Mouse (Mus musculus) cerebellum, postnatal 10 days (tissue): ENCODE measurements around the gene 4930522H14Rik.
A peak's percentile ranks its signal among the peaks of the same experiment; 100 is the strongest.

ENCODE experiments used
- DNase-seq, 2 experiments: peaks; one replicate each; pipeline ENCODE4 v3.0.0; 2021; ENCODE audit warnings: mixed read lengths in 2 of 2

Gene 4930522H14Rik

DNA sequence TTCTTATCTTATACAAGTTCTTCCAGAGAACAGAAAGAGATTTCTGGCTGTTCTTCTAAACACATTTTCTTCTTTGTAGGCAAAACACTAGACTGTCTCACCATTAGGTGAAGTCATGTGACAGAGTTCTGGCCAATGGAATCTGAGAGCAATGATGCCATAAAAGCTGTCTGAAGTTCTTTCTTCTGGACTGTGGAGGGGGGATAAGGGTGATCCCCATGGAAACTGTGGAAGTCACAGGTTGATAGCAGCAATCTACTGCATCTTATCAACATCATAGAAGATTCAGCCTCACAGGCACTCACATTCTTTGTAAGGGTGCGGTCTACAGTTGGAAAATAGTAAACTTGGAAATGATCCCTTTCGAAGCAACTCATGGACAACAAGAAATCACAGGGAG, at the start of gene 4930522H14Rik:
Gene 4930522H14Rik (minus strand): TSS at position 187 of the 400 bp plus-strand sequence.
- DNase-seq, result no peak

DNA sequence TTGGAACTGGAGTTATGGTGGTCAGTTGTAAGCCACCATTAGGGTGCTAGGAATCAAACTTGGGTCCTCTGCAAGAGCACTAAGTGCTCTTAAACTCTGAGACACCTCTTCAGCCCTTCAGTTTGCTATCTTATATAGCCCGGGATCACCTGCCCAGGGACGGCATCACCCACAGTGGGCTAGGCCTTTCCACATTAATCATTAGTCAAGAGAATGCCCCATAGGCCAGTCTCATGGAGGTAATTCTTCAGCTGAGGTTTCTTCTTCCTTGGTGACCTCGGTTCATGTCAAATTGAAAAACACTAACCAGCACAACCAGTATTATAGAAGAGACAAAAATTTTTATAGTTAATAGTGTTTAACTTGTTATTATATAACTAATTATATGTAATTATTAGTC, 47.3 kb upstream of the 4930522H14Rik start:
- DNase-seq, result no peak

DNA sequence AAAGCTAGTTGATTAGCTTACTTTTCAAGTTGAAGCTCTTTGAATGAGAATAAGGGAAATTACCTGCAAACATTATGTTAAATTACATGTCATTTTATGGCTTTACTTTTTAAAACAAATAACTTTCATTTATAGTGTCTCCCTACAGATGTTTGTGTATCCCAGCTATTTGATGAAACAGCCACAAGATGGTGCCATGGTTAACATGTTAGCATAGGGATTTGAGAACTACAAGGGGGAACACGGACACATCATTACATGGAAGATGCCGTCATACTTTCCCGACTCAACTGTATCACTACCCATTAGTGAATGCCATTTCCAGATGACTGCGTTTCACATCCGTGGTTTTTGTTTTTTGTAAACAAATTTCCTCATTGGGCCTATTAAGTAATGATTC, 45.8 kb upstream of the 4930522H14Rik start:
- DNase-seq, result peak; percentile 26 to 46

DNA sequence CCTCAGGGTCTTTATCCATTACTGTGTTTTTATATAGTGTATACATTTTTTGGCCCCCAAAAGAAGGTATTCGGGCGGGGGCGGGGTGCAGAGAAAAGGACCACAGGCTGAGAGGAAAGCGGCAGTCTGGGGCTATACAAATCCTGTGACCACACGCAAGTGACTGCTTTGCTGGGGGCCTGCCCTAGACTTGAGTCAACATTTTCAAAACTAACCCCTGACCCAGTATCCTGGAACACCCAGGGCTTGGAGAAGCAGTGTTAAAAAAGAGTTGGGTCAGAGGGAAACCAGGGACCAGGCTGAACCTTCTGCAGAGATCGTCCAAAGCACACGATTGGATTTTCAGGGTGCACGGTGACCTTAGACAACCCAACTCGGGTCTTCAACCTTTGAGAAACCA, 43.7 kb upstream of the 4930522H14Rik start:
- no peak for DNase-seq

DNA sequence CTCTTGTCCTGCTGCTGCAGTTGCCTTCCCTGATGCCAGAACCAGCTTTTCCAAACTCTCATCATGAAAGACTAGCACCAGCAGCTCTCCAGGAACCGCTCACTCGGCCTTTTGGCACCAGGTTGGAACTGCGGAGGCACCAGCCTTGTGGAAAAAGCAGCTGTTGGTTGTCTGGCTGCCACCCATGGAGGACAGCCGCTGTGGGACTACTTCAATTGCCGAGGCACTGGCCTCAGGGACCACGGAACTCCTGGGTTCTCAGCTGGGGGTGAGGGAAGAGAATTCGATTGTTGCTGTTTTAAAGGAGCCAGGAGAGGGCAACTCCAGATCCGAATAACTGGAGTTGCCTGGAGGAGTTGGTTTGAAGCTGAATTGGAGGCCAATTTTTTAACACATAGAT, 43.2 kb upstream of the 4930522H14Rik start:
- peak; percentile 17 to 22 for DNase-seq

DNA sequence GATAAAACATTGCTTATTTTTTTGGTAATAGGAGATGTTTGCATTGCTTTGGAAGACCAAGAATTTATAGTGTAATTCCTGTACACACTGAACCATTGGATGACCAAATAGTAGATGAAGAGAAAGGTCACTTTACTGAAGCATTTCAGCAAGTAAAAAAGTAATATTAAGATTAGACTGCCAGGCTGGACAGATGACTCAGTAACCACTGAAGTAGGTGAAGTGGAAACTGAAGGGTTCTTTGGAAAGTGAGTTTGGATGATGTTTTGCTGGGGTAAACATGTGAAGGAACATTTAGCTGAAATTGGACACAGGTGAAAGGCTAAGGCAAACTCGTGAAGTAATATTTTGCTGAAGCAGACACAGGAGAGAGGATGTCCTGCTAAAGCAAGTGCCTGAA, 41.5 kb upstream of the 4930522H14Rik start:
- DNase-seq, result no peak

DNA sequence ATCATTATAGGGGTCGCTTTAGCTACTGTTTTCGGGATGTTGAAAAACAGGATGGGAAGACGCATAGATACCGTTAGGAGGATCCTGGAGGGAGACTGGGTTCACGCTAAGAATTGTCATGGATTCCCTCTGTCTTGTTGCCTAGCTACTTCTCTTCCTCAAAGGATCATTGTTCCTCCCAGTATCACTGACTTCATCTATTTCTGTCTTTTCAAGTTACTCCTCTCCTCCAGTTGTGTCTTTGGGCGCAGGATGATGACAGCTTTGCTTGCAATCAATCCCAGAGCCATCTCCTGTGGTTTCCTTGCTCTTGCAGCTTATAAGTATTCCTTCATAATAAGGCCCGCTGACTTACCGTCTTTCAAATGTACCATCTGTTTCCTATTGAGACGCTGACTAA, 38.3 kb upstream of the 4930522H14Rik start:
- DNase-seq, result peak in 1 of 2 experiments; percentile 21

DNA sequence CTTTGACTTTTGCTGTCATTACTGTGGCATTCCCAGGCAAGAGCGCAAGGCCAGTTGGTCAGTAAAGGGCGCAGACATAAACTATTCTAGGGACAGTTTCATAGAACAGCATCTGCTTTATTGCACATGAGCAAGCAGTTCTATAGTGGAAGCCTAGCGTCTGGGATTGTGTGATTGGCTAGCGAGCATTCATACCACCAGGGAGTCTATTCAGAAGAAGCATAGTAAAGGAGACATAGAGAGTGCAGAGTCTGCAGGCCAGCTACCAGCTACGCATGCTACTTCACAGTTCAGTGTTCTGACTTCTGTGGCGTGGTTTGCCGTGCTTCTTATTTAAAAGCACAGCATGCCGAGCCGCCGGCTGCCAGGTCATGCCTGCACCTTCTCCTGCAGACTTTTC, 37.9 kb upstream of the 4930522H14Rik start:
- peak; percentile 19 to 25 for DNase-seq

DNA sequence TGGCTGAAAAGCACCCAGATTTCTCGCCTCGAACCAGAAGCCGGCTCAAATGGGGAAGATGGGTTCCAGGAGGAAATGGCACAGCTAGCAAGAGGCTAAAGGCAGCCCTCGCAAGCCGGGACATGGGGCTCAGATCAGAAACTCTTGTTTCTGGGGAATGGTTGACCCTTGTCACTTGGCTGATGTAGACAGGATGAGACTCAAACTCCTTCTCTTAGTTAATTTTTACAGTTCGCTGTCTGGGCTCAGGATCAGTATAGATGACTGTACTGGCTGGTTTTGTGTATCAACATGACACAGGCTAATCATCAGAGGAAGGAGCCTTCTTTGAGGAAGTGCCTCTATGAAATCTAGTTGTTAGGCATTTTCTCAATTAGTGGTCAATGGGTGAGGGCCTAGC, 33.6 kb upstream of the 4930522H14Rik start:
- no peak for DNase-seq

DNA sequence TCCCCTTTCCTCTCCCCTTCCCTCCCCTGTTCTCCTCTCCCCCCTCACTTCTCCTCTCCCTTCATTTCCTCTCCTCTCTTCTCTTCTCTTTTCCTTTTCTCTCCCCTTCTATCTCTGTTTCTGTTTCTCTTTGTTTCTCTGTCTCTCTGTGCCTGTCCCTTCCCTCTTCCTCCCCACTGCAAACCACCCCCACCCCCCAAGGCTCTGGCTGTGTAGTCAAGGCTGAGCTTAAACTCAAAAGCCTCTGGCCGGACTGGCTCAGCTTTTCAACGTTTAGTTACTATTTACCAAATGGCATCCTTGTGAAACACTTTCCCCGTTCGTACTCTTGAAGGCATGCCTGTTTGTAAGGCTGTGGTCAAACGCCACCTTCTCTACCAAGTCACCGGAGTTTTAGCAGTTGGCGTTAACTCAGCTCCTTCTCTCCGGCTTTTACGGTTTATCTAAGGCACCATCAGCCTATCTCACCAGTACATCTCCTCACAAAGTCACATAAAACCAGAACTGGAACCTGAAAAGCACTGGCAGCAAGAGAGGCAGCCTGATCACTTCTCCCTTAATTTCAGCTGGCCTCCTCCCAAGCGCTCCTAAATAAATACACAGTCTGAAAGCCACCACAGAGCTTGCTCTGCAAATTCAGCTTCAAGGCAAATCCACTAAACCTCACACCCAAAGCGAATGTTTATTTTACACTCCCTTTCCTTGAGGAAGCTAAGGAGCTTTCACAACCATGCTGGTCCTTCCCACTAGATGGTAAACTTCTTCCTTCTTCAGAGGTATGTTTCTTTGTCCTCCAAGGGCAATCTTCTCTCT, 19.4 kb upstream of the 4930522H14Rik start:
- DNase-seq, result no peak

DNA sequence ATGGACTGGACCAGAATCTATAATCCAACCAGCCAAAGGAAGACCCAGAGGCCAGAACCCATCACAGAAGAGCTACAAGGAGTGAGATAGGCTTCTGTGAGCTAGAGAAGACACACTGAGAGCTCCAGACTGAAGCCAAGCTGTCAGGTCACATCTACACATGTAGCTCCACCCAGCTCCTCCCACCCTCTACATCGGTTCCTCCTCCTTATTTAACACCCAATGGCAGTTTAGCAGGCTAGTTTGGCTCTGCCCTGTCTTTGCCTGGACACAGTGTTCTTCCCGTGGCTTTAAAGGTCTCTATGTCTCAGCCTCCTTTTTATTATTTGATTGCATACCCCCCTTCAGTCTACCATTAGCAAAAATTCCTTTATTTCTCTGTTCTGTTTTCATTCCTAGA, 16.2 kb upstream of the 4930522H14Rik start:
- no peak for DNase-seq

DNA sequence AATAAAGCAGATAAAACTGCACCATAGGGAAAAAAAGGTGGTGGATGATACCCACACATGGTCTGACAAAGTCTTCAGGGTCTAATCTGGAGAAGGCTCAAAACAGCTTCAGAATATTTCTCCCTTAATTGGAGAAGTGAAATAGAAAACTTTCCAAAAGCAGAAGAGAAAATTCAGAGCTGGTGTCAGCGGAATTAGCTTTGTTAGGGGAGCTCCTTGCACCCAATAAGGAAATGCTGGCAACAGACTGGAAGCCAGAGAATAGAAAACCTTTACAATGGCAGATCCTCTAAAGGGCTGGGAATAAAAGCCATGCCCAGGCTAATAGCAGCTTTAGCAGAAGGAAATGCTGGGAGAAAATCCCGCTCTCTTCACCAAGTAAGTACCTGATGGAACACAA, 15.4 kb upstream of the 4930522H14Rik start:
- no peak for DNase-seq

DNA sequence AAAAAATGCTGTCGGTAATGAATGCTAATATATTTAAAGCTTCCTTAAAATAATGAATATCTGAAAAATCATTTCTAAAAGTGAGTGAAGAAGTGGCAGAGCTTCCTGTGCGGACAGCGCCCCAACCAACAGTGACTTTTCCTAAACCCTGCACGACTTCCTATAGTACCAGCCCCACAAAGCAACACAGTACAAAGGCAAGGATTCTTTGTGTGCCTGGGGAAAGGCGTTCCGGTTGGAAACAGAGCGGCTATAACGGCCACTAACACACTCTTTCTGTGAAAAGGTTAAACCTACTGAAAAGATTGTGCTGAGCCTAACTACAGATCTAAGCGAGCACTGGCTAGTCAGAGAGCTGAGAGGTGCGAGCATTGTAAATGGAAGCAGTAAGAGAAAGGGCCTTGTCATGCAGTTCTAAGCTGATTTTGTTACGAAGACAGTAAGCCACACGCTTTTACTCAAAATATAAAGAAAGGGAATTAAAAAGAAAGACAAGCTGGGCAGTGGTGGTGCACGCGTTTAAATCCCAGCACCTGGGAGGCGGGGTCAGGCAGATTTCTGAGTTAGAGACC, 766 bp downstream of the 4930522H14Rik start:
- DNase-seq, result no peak

DNA sequence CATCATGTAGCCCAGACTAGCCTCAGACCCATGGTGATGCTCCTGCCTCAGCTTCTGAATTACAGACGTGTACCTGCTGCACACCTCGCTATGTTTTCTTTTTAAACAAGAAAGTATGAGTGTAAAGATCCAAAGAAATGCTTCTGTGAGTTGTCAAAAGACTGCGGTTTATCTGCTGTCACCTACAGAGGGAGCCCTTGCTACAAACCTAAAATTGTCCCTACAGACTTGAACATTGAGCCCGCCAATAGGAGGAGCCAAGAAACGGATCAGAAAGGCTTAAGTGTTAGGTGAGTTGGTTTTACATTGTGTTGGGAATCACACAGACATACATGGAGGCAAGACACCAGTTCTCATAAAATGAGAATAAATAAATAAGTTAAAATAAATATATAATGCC, 26.2 kb downstream of the 4930522H14Rik start:
- peak; percentile 72 to 77 for DNase-seq

DNA sequence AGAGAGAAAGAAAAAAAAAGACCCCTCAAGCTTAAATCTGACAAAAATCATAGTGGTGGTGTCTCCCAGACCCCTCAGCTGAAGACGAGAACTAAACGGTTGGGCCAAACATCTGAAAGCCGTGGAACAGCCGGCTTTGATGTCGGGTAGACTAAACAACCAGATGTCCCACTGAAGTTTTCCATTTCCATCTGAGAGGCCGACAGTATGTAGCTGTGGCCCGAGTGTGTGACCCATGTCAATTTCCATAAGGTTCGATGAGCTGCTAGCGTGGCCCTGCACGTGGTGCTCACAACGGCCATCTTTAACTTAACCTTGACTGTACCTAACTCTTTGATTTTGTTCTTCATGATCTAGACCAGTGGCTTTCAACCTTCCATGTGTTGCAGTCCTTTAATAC, 32.6 kb downstream of the 4930522H14Rik start:
- DNase-seq, result no peak

DNA sequence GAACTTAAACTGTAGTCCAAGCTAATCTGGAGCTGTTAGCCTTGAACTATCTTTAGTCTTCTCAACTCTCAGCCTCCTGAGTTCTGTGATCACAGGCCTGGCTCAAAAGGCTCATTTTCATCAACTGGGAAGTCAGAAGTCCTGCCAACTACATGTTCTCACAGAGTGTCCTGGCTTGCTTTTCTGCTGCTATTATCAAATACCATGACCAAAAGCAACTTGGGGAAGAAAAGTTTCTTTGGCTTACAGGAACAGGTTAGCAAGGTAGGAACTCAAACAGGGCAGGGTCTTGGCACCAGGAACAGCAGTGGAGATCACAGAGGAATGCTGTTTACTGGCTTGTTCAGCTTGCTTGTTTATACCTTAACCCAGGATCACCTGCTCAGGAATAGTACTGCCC, 37.5 kb downstream of the 4930522H14Rik start:
- DNase-seq, result no peak

DNA sequence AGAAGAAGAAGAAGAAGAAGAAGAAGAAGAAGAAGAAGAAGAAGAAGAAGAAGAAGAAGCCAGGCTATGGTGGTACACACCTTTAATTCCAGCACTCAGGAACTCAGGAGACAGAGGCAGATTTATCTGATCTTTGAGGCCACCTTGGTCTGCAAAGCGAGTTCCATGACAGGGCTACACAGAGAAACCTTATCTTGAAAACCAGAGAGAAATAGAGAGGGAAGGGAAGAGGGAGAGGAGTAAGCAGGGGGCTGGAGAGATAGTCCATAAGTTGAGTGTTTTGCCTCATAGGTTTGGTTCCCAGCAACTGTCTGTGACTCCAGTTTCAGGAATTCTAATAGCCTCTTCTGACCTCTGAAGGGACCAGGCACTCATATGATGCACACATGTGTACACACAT, 42.3 kb downstream of the 4930522H14Rik start:
- no peak for DNase-seq

DNA sequence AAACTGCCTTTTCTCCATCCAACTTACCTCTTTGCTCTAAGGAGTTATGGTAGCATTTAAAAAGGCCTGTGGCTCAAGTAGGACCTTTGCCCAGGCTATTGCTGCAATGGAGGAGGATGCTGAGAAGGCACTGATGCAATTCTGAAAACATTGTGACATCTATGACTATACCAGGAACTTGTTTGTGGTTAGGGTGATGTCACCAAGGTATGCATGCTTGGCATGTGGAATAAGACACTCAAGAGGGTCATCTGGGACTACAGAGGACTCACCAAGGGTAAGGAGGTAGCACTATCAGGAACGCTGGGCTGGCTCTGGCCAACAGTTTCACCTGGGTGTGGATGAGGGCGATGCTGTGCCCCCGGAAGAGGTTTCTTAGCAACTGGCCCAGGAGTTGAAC, 46.5 kb downstream of the 4930522H14Rik start, which contains the start of gene Rnf11:
Gene Rnf11 (minus strand): TSS at position 108 of the 400 bp plus-strand sequence.
- DNase-seq, result no peak

DNA sequence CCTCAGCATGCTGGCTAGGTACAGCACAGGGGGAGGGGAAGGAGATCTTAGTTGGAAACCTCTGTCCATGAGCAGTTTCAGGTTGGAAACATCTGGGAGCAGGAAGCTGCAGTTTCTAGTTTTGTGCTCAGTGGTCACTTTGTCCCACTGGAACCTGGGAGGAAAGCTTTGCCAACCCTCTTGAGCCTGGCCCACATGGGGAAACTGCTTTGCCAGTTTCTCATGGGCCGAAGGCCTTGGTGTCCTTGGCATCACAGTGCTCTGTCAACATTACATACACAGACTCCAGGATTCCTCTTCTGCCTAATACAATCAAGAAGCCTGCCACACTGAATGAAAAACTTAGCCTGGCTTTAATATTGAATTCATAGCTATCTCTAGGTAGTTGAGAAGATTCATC, 48.4 kb downstream of the 4930522H14Rik start:
- no peak for DNase-seq

DNA sequence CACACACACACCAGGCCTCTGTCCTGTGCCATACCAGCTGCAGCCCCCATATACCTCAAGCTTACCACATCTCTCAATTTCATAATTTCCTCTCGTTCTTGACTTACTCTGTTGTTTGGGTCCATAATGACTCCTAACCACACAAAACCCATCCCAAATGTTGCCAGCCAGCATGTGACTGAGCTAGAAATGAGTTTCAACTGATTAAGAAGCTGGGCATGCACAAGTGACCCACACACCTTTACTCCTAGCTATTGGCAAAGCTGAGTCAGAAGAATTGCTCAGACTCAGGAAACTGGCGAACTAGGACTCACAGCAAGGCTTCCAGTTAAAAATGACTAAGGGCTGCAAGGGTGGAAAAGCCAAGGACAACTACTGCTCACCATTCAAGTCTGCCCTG, 49.7 kb downstream of the 4930522H14Rik start:
- no peak for DNase-seq

DNA sequence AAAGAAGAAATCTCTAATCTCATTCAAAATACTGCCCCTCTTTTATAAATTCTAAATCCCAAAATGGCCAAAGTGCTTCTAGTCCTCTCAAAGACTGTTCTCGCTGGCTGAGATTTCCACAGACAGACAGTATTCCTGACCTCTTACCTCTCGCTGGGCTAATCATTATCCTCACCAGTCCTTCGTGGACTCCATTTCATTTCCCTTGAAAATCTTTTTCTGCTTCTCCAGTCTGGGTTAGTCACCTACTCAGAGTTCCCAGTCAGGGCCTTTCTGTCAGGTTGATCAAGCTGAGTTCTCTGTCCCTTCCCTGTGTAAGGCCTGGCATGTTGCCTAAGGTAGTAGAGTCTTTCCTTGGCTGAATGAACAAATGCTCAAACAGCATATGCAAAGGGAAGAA, 53.6 kb downstream of the 4930522H14Rik start:
- DNase-seq, result peak; percentile 10 to 13

DNA sequence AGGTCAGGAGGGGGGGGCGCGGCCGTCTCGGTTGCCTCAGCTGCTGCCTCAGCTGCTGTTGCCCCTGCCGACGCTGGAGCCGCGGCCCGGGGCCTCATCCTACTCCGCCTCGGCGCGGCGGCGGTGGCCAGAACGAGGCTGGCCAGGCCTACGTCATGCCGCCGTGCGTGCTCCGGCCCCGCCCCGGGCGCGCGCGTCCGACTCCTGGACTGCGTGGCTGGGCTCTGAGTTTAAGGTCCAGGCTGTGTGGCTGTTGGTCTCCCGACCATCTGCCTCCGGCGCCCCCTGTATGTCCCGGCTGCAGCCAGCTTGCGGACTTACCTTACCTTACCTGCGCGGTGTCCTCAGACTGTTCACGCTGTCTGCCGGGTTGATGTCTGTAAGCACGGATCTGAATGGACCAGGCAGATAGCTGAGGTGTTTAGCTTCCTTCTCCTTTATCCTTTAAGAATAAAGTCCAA, 54.5 kb downstream of the 4930522H14Rik start:
- peak; percentile 97 to 98 for DNase-seq

DNA sequence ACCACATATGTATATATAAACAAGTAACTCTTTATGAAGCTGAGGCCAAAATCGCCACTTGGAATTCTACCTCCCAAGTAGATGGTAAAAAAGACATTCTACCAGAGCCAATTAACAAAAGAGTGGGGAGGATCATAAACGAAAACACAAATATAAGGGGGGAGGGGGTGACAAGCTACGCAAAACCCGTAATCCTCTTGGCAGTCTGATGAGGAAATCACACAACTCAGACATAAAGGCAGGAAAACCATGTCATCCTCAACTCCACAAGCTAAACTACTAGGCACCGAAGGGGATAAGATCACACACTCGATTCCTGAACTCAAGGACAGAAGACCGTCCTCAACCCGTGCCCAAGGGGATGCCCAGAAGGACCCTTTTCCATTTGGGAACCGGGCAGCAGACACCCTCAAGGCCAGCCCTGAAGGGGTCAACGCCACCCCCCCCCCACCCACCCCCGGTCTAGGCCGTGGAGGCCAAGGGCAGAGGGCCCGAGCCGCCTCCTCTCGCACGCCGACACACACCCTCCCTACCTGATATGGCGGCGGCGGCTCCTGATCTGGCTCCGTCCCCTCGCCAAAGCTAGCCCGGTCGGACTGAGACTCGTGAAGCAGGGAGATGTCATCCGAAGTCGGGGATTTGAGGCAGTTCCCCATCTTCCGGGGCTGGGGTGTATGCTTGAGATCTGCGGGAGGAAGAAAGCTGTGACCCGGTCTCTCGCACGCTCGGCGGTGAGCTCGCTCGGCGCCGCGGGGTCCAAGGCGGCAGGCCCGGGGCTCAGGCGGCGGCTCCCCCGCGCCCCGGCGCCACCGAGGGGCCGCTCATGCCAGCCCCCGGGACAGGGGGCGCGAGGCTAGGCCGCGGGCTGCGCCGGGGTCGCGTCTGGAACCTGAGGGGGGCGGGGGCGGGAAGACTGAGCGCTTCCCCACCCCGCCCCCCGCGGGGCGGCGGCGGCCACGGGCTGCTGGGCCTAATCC, 55.2 kb downstream of the 4930522H14Rik start:
- DNase-seq, result peak; percentile 70 to 78
